Mouse (Mus musculus) kidney, embryonic 16.5 days (tissue): ENCODE results near the gene Gnat1. TPM values are rescaled to one million over a fixed set of nuclear protein-coding genes. Genes with fewer than 3 reads are reported as not detected.

Source experiments
- ATAC-seq: fragments of 200-750 bp; cut with Nextera tagmentation; 2 replicates; pipeline ENCODE4 v1.8.0; 2017; ENCODE audit warnings: moderate TSS enrichment; ENCODE audit not compliant: low FRiP score, low TSS enrichment
- H3K27ac ChIP-seq: fragments of 300-500 bp; sonication (generic); 2 replicates; pipeline ENCODE4 v1.5.1; 2014; ENCODE audit warnings: low read length
- H3K27me3 ChIP-seq: fragments of 300-500 bp; sonication (generic); 2 replicates; pipeline ENCODE4 v1.6.1; 2014; ENCODE audit warnings: low read length, control low read depth, mixed read lengths; ENCODE audit not compliant: insufficient read depth
- H3K36me3 ChIP-seq: fragments of 300-500 bp; sonication (generic); 2 replicates; pipeline ENCODE4 v1.6.1; 2014; ENCODE audit warnings: low read length, control low read depth, mixed read lengths; ENCODE audit not compliant: insufficient read depth
- H3K4me1 ChIP-seq: fragments of 300-500 bp; sonication (generic); 2 replicates; pipeline ENCODE4 v1.6.1; 2014; ENCODE audit warnings: low read length, control low read depth, mixed read lengths; ENCODE audit not compliant: insufficient read depth
- H3K4me2 ChIP-seq: fragments of 300-500 bp; sonication (generic); replicated peaks from 2 replicates; pipeline ENCODE4 v1.6.1; 2014; ENCODE audit warnings: low read depth, low read length
- H3K4me3 ChIP-seq: fragments of 300-500 bp; sonication (generic); 2 replicates; pipeline ENCODE4 v1.5.1; 2014; ENCODE audit warnings: mild to moderate bottlenecking, low read length
- H3K9ac ChIP-seq: fragments of 300-500 bp; sonication (generic); replicated peaks from 2 replicates; pipeline ENCODE4 v1.6.1; 2014; ENCODE audit warnings: low read length
- H3K9me3 ChIP-seq: fragments of 300-500 bp; sonication (generic); 2 replicates; pipeline ENCODE4 v1.6.1; 2016; ENCODE audit warnings: low read length, control low read depth
- WGBS: fragments of 180-500 bp; shearing (Covaris S2); extraction: QIAGEN DNeasy Blood & Tissue Kit; methylation state at CpG from one replicate; pipeline ENCODE4 v1.1.7; 2014; 5-methylcytosine and 5-hydroxymethylcytosine counted together
- polyA plus RNA-seq: library from polyadenylated mRNA; unstranded; fragments of >200 nt; fragmentation: Nextera tagmentation; extraction: Ambion mirVana; gene quantifications from 2 replicates; pipeline ENCODE4 v1.2.1, GENCODE M21; 2015

The Gnat1 gene
- polyA plus RNA-seq: 2.8 and 3.0 TPM in 2 replicates

- ATAC-seq: no peak
- Histone ChIP-seq H3K36me3 (peaks cover 29% of the 10 kb centered on the region), H3K9me3 (no peaks in the 10 kb centered on the region), H3K27ac (no peak within 1 kb of the TSS), H3K27me3 (peaks cover 30% of the 10 kb centered on the region), H3K4me2 (no peak within 1 kb of the TSS), H3K4me1 (peaks cover 11% of the 10 kb centered on the region), H3K4me3 (no peak within 1 kb of the TSS), H3K9ac (no peak within 1 kb of the TSS)
- WGBS: 33% methylated on average over 5 of the region's 5 CpGs
These were observed at the start of gene Gnat1 for GRCm38 (mm10) chr9:107679501-107679900. Gnat1 (minus strand) TSS chr9:107679712.

DNA sequence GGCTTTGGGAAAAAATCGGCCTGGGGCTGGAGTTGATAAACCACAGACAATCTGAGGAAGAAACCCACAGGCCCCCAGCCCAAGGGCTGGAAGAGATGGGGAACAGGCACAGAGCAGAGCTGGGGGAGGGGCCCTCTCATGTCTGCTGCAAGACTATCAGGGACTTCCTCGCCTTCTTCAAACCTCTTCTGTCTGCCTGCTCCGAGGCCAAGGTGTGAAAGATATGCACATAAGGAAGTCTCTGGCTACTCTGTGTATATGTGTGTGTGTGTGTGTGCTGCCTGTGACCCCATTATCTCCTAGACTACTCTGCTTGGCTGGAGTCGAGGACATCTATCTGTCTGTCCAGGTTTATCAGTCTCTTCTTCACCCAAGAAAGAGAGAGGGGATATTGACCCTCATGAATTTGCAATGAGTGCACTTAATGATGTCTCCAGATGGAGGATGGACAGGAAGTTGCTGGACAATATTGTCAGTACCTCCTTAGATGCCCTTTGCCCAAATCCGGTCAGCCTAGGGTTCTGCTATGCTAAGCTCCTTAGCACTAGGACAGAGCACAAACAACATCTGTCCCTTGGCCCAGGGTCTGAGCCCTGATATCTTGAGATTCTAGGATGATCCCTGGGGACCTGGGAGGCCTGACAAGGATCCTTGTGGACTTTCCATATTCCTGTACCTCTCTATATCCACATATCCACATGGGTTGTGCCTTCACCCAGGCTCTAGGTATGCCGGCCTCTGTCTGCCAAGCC lies 49.6 kb upstream of the Gnat1 start:
- no peak for ATAC-seq
- H3K27ac ChIP-seq: no peak overlapping the region
- peaks cover 46% of the 10 kb centered on the region for H3K4me1 ChIP-seq
- no peak overlapping the region for H3K4me3 ChIP-seq
- H3K4me2 ChIP-seq: no peak overlapping the region
- H3K9ac ChIP-seq: no peak overlapping the region
- 70% methylated on average over 6 of the region's 6 CpGs for WGBS
- no peaks in the 10 kb centered on the region for H3K36me3 ChIP-seq
- no peaks in the 10 kb centered on the region for H3K27me3 ChIP-seq
- H3K9me3 ChIP-seq: no peaks in the 10 kb centered on the region

GRCm38 (mm10) chr9:107727041-107727440 lies 47.5 kb upstream of the Gnat1 start:
- H3K27ac ChIP-seq: peak overlapping the region; percentile 57

GRCm38 (mm10) chr9:107724796-107725195 lies 45.3 kb upstream of the Gnat1 start:
- Histone ChIP-seq H3K27me3 (no peaks in the 10 kb centered on the region), H3K27ac (peak overlapping the region; percentile 90), H3K4me1 (peaks cover 68% of the 10 kb centered on the region), H3K4me2 (no peak overlapping the region), H3K36me3 (no peaks in the 10 kb centered on the region), H3K9ac (0 out of 2 replicates have a peak overlapping the region, but pooled peaks have one; percentile 14), H3K9me3 (no peaks in the 10 kb centered on the region), H3K4me3 (no peak overlapping the region)
- no peak for ATAC-seq
- 88% methylated on average over 1 of the region's 1 CpGs for WGBS

More at GRCm38 (mm10) chr9:107727041-107727440, 47.5 kb upstream of the Gnat1 start:
- H3K4me1 ChIP-seq: peaks cover 66% of the 10 kb centered on the region
- H3K4me3 ChIP-seq: no peak overlapping the region
- H3K27me3 ChIP-seq: no peaks in the 10 kb centered on the region
- H3K9me3 ChIP-seq: no peaks in the 10 kb centered on the region
- 42% methylated on average over 3 of the region's 3 CpGs for WGBS
- no peak overlapping the region; the same call in 1 of the 2 replicates for H3K9ac ChIP-seq
- no peak overlapping the region for H3K4me2 ChIP-seq
- H3K36me3 ChIP-seq: no peaks in the 10 kb centered on the region
- no peak for ATAC-seq

GRCm38 (mm10) chr9:107723794-107724531 lies 44.5 kb upstream of the Gnat1 start:
- no peak overlapping the region for H3K4me3 ChIP-seq
- peak overlapping the region; percentile 90 for H3K27ac ChIP-seq
- no peaks in the 10 kb centered on the region for H3K9me3 ChIP-seq
- WGBS: 2% methylated on average over 10 of the region's 11 CpGs
- no peaks in the 10 kb centered on the region for H3K27me3 ChIP-seq
- peak; percentile 75 for ATAC-seq
- H3K9ac ChIP-seq: no peak overlapping the region; the same call in 1 of the 2 replicates
- H3K4me2 ChIP-seq: peak overlapping the region; percentile 50
- H3K36me3 ChIP-seq: no peaks in the 10 kb centered on the region
- H3K4me1 ChIP-seq: peaks cover 68% of the 10 kb centered on the region

DNA sequence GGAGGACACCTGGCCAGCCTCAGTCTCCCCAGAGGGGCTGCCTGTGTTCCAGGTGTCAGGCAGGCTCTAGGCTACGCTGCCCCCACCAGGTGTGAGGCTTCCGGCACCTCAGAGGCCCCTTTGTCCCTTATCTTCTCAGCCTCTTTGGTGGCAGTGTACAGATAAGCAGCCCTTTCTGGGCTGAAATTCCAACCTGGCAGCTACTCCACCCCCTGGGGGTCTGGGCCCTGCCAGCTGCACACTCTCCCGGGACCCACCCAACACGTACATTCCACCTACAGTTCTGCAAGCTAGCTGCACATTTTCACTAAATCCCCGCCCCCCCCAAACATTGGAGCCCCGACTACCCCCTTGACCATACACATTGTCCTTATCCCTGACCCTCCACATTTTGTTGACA lies 43.8 kb upstream of the Gnat1 start:
- Histone ChIP-seq H3K36me3 (no peaks in the 10 kb centered on the region), H3K27me3 (no peaks in the 10 kb centered on the region), H3K9me3 (no peaks in the 10 kb centered on the region), H3K4me2 (peak overlapping the region; percentile 50), H3K4me1 (peaks cover 68% of the 10 kb centered on the region), H3K4me3 (no peak overlapping the region), H3K27ac (peak overlapping the region; percentile 90), H3K9ac (peak overlapping the region; percentile 54)
- 20% methylated on average over 6 of the region's 6 CpGs for WGBS
- ATAC-seq: peak; percentile 69

DNA sequence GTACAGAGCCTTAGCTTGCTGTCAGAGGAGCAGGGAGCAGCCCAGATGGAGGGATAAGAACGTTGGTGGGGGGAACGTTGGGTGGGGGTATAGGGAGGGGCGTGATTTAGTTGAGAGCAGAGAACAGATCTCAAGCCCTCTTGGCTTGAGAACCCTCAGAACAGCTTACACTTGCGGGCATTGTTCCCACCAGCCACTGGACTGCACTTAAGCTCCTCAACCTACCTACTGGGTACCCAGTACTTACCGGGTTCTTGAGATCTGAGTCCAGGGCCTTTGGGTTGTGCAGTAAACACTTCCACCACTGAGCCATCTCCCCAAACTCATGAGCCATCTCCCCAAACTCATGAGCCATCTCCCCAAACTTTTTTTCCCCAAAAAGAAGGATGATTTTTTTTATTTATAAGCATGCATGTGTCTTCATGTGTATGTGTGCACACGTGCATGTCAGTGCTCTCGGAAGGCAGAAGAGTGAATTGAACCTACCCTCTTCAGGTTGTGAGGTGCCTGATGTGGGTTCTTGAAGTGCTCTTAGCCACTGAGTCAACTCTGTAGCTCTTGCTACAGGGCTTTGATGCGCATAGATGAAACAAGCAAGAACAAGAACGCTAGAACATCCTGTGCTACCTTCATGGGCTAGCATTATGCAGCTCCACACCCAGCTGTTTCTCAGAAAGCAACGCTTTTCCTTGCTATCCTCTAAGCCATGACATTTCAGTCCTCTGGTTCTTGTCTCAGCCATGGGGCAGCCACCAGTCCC lies 39.4 kb upstream of the Gnat1 start:
- Histone ChIP-seq H3K4me1 (peaks cover 68% of the 10 kb centered on the region), H3K27ac (no peak overlapping the region)
- no peak for ATAC-seq

DNA sequence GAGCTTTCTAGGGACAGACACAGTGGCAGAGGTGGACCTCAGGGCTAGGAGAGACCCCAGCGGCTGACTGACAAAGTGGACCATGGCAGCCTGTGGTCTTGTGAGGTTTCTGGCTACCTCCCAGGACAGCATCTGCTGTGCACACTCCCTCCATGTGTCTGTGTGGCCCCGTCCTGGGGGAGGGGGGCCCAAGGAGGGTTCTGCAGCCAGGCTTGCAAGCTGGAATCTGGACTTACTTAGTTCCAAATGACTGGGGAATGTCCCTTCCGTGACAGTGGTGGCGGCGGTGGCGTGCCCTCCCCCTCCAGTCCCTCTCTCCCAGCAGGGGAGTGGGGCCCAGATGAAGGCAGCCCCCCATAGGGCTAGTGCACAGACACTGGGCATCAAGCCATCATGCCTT lies 37.4 kb upstream of the Gnat1 start:
- ATAC-seq: 0 out of 2 replicates have a peak, but pooled peaks have one; percentile 10
- no peaks in the 10 kb centered on the region for H3K36me3 ChIP-seq
- peaks cover 61% of the 10 kb centered on the region for H3K4me1 ChIP-seq
- no peak overlapping the region; the same call in 1 of the 2 replicates for H3K9ac ChIP-seq
- no peaks in the 10 kb centered on the region for H3K9me3 ChIP-seq
- no peak overlapping the region for H3K4me2 ChIP-seq
- H3K27ac ChIP-seq: peak overlapping the region; percentile 35
- no peaks in the 10 kb centered on the region for H3K27me3 ChIP-seq
- no peak overlapping the region for H3K4me3 ChIP-seq
- WGBS: 35% methylated on average over 6 of the region's 6 CpGs

More for the DNA sequence above, 39.4 kb upstream of the Gnat1 start:
- Histone ChIP-seq H3K27me3 (no peaks in the 10 kb centered on the region), H3K9me3 (no peaks in the 10 kb centered on the region), H3K4me3 (no peak overlapping the region), H3K9ac (no peak overlapping the region), H3K36me3 (no peaks in the 10 kb centered on the region), H3K4me2 (no peak overlapping the region)
- WGBS: 76% methylated on average over 10 of the region's 10 CpGs

GRCm38 (mm10) chr9:107715632-107716031 lies 36.1 kb upstream of the Gnat1 start:
- no peak overlapping the region for H3K4me3 ChIP-seq
- no peak for ATAC-seq
- peak overlapping the region; percentile 94 for H3K27ac ChIP-seq
- H3K4me2 ChIP-seq: no peak overlapping the region
- no peak overlapping the region for H3K9ac ChIP-seq
- WGBS: 81% methylated on average over 2 of the region's 2 CpGs
- no peaks in the 10 kb centered on the region for H3K36me3 ChIP-seq
- H3K4me1 ChIP-seq: peaks cover 48% of the 10 kb centered on the region
- H3K27me3 ChIP-seq: no peaks in the 10 kb centered on the region
- H3K9me3 ChIP-seq: no peaks in the 10 kb centered on the region
